Mouse (Mus musculus): ENCODE data around the gene Gnaq. TPM values are rescaled to one million over a fixed set of nuclear protein-coding genes. Genes with fewer than 3 reads are reported as not detected.

Gene Gnaq
- polyA plus RNA-seq, 1 experiment: not detected

DNA sequence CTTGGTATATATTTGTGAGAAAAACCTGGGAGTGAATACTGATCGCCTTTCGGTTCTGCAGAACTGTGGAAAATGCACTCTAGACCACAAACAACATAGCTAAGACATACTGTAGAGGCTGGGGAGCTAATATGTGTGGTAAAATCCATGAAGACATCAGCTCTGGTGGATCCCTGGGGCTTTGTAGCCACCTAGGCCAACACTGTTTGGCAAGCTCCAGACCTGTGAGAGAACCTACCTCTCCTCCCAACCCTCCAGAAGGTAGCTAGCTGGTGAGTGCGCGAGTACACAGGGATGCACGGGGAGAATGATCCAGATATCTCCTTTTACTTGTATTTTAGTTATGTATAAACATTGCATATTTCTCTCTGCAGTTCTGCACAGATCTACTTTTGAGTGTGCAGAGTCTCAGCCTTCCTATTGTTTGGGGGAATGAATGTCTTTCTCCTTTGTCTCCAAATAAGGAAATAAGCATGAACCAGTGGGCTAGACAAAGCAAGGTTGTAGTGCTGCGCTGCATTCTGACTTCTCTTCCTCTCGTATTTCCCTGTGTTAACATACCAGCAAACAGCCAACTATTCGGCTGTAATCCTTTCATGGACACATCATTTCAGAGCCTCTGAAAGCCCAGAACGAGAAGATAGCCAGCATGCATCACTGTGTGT lies 205.4 kb downstream of the Gnaq start:
- no peak for TF ChIP-seq GATA1 (IDR thresholded peaks at IDR 0.05; ENCODE audit: low read length)

DNA sequence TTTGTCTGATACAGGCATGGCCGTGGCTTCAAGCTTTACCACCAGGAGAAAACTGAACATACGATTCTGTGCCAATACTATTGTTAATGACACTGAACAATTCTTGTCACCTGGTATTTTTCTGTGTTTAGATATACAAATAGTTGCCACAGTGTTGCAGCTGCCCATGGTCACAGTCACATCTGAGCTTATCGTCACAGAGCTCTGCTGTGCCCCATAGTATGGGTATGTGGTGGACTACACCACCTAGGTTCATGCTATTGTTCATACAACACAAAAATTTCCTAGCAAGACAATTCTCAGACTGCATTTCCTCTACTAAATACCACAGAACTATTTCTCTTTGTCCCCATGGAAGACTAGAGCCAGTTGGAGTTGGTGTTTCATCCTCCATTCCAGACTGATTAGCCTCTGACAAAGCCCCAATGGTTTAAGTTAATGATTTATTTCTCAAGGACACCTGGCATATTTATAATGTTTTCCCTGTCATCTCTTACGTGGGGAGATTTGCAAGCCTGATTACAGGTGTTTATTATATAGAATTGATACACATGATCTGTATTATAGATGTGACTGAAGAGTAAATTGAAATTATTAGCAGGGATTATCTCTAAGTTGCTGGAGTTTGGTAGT lies 207.4 kb downstream of the Gnaq start:
- TF ChIP-seq GATA1 (IDR thresholded peaks at IDR 0.05; ENCODE audit: low read length): no peak

DNA sequence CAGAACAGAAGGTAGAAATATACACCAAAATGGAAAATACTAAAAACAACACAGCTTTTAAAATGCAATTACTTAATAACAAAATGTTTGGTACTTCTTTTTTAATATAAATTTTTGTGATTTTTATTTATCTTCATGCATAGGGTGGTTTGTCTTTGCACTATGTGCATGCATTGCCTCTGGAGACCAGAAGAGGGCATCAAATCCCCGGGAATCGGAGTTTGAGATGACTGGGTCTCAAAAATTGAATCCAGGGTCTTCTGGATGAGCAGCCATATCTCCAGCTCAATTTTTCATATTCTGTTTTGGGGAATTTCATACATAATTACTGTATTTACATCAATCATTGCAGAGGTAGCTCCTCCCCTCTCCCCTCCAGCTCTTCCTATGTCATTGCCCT lies 210.1 kb downstream of the Gnaq start:
- TF ChIP-seq GATA1 (IDR thresholded peaks at IDR 0.05; ENCODE audit: low read length): no peak

GRCm38 (mm10) chr19:16345516-16345915 lies 212.9 kb downstream of the Gnaq start:
- no peak for TF ChIP-seq GATA1 (IDR thresholded peaks at IDR 0.05; ENCODE audit: low read length)

GRCm38 (mm10) chr19:16347037-16347436 lies 214.4 kb downstream of the Gnaq start:
- TF ChIP-seq GATA1 (IDR thresholded peaks at IDR 0.05; ENCODE audit: low read length): no peak

DNA sequence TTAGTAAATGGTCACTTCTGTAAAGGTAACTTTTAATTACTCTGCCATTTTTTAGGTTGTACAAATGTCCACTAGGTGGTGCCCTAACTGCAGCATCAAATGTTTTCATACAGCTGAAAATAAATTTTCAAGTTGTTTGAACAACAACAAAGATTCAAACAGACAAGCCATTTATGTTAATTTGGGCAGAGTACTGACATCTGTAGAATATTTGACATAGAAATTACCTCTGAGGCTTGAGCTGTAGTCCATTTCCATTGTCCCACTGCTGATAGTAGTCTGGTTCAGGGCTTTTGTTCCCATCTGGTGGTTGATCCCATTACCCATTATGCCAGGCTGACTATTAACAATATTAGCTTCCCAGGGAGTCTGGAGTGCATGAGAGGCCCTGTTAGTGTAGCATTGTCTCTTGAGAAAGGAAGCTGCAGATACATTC lies 221.1 kb downstream of the Gnaq start:
- TF ChIP-seq GATA1 (IDR thresholded peaks at IDR 0.05; ENCODE audit: low read length): no peak

- no peak for TF ChIP-seq GATA1 (IDR thresholded peaks at IDR 0.05; ENCODE audit: low read length)
These were observed 225.5 kb downstream of the Gnaq start for GRCm38 (mm10) chr19:16358148-16358547.

- no peak for TF ChIP-seq GATA1 (IDR thresholded peaks at IDR 0.05; ENCODE audit: low read length)
These were observed 226.3 kb downstream of the Gnaq start for GRCm38 (mm10) chr19:16358905-16359304.

- no peak for TF ChIP-seq GATA1 (IDR thresholded peaks at IDR 0.05; ENCODE audit: low read length)
These were observed 233.9 kb downstream of the Gnaq start for GRCm38 (mm10) chr19:16366465-16367063.

DNA sequence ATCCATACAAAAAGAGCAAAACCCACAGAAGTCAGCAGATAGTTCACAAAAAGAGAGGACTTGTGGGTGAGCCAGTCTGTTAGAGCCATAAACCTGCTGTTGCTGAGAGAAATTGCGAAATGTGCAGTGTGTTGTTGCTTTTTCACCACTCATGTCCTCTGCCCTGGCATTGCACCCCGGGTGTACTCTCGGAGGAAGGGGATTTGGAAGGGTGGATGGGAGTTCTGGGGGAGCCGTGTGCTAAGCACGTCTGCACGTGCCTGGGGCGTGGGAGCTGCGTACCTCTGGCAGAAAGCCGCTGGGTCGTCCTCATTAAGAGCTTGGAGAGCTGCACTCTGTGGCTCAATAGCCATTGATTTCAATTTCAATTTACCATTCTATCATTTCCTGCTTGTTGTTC lies 234.6 kb downstream of the Gnaq start:
- TF ChIP-seq GATA1 (IDR thresholded peaks at IDR 0.05; ENCODE audit: low read length): no peak

DNA sequence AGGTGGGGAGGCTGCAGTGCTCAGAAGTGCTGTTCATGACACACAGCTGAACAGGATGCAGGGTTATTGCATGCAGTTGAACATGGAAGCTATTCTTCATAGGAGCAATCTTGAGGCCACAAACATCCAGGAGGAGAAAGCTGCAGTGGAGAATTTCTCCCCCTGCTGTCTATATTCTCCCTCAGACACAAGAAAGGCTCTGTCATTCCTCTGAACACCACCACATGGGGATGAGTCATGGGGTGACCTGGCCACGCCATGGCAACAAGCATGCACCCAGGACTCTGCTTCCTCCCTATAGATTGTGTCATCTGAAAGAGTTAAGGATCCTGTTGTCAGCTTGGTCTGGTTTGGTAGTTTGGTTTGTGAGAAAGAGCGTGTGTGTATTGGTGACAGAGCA lies 239.0 kb downstream of the Gnaq start:
- TF ChIP-seq GATA1 (IDR thresholded peaks at IDR 0.05; ENCODE audit: low read length): no peak

- no peak for TF ChIP-seq GATA1 (IDR thresholded peaks at IDR 0.05; ENCODE audit: low read length)
These were observed 240.3 kb downstream of the Gnaq start for GRCm38 (mm10) chr19:16372752-16373486.

GRCm38 (mm10) chr19:16375881-16376280 lies 243.2 kb downstream of the Gnaq start:
- TF ChIP-seq GATA1 (IDR thresholded peaks at IDR 0.05; ENCODE audit: low read length): no peak

DNA sequence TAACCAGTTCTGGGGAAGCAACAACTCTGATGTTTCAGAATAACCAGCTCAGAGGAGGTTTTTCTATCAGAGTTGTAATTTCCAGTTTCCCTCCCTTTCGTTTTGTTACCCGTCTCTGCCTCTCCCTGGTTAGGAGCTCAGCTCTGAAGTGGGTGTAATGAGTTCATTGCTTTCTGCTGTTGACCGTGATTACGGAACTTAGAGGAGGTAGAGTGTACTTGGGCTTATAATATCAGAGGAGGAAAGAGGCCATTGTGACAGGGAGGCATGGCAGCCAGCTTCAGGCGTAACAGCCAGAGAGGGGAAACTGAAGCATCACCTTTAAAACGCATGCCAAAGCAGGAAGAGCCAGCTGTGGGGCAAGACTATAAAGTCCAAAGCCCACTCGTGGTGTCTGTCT lies 245.9 kb downstream of the Gnaq start:
- TF ChIP-seq GATA1 (IDR thresholded peaks at IDR 0.05; ENCODE audit: low read length): no peak

GRCm38 (mm10) chr19:16379687-16380086 lies 247.1 kb downstream of the Gnaq start:
- TF ChIP-seq GATA1 (IDR thresholded peaks at IDR 0.05; ENCODE audit: low read length): no peak

GRCm38 (mm10) chr19:16382392-16382791 lies 249.8 kb downstream of the Gnaq start:
- TF ChIP-seq GATA1 (IDR thresholded peaks at IDR 0.05; ENCODE audit: low read length): no peak
